Mouse (Mus musculus): ENCODE results near the gene Galnt17.

The Galnt17 gene

GRCm38 (mm10) chr5:130849610-130850009, 458.7 kb downstream of the Galnt17 start:
- DNase-seq (ENCODE audit: low read depth in 2 of 2, low spot score in 2 of 2) = no peak

GRCm38 (mm10) chr5:130848562-130848961, 459.7 kb downstream of the Galnt17 start:
- no peak for DNase-seq (ENCODE audit: low read depth in 2 of 2, low spot score in 2 of 2)

GRCm38 (mm10) chr5:130825797-130826196, 482.5 kb downstream of the Galnt17 start:
- no peak for DNase-seq (ENCODE audit: low read depth in 2 of 2, low spot score in 2 of 2)
